Mouse (Mus musculus) small intestine, adult 2 months (tissue): Measurements from ENCODE around the gene Syk. TPM values are rescaled to one million over a fixed set of nuclear protein-coding genes. Genes with fewer than 3 reads are reported as not detected.

Source experiments
- H3K27ac ChIP-seq: fragments of 200-500 bp; 2 replicates; pipeline ENCODE4 v1.5.1; 2012; ENCODE audit warnings: low read depth, low read length, control low read depth, inconsistent platforms; ENCODE audit not compliant: insufficient read depth
- H3K27me3 ChIP-seq: fragments of 200-500 bp; 2 replicates; pipeline ENCODE4 v1.6.1; 2012; ENCODE audit warnings: mild to moderate bottlenecking, moderate library complexity, low read length, inconsistent platforms; ENCODE audit not compliant: control insufficient read depth, insufficient read depth
- H3K36me3 ChIP-seq: fragments of 200-500 bp; 2 replicates; pipeline ENCODE4 v1.6.1; 2012; ENCODE audit warnings: mild to moderate bottlenecking, low read length, control low read depth, inconsistent platforms; ENCODE audit not compliant: control insufficient read depth, insufficient read depth
- H3K4me1 ChIP-seq: fragments of 200-500 bp; 2 replicates; pipeline ENCODE4 v1.6.1; 2012; ENCODE audit warnings: low read length, inconsistent platforms, mixed read lengths; ENCODE audit not compliant: control insufficient read depth, insufficient read depth, insufficient read length
- H3K4me3 ChIP-seq: fragments of 200-500 bp; 2 replicates; pipeline ENCODE4 v1.5.1; 2012; ENCODE audit warnings: low read depth, mild to moderate bottlenecking, control low read depth, inconsistent platforms, low read length, moderate library complexity
- CTCF ChIP-seq: fragments of 200-500 bp; IDR thresholded peaks from 2 replicates; pipeline ENCODE4 v1.5.1; 2012; ENCODE audit warnings: low read depth, mild to moderate bottlenecking, control low read depth, inconsistent platforms, low read length, moderate library complexity, mixed read lengths; ENCODE audit not compliant: insufficient replicate concordance, insufficient read length; ENCODE audit errors: extremely low read depth
- POLR2A ChIP-seq: fragments of 200-500 bp; IDR thresholded peaks from 2 replicates; pipeline ENCODE4 v1.6.1; 2012; ENCODE audit warnings: low read depth, mild to moderate bottlenecking, control low read depth, inconsistent platforms, low read length, moderate library complexity
- WGBS: fragments of 180-500 bp; shearing (Covaris S2); methylation state at CpG from one replicate; pipeline ENCODE4 v1.1.7; 2018; 5-methylcytosine and 5-hydroxymethylcytosine counted together
- polyA plus RNA-seq: library from polyadenylated mRNA; depleted of rRNA; stranded (reverse); fragments of >200 nt; gene quantifications from 2 replicates; pipeline ENCODE4 v1.2.3, GENCODE M21; 2012

The Syk gene
- polyA plus RNA-seq, 1 experiment: 8.3 TPM

DNA sequence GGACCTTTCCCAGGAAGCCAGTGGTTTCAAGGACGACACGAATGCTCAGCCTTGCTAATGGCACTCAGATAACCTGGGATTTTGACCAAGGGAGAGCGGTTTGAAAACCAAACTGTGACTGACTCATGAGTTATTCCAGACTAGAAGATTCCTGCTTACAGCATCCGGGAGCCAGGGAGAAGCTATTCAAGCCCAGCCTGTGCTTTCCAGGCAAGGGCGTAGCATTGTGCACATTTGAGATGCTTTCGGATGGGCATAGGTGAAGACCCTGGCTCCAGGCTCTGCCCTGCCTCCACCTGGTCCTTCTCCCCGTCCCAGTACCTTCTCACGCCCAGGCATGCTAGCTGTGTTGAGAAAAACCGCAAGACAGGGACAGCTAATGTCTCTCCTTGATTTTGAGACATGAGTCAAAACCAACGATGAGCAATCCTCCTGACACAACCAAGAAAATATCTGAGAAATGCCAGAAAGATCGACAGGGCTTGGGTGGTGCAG lies 76.2 kb downstream of the Syk start:
- Histone ChIP-seq H3K4me3 (no peak overlapping the region), H3K36me3 (no peaks in the 10 kb centered on the region), H3K4me1 (no peaks in the 10 kb centered on the region), H3K27ac (no peak overlapping the region), H3K27me3 (no peaks in the 10 kb centered on the region)
- 74% methylated on average over 11 of the region's 11 CpGs for WGBS
- TF ChIP-seq POLR2A (no peak), CTCF (no peak)

DNA sequence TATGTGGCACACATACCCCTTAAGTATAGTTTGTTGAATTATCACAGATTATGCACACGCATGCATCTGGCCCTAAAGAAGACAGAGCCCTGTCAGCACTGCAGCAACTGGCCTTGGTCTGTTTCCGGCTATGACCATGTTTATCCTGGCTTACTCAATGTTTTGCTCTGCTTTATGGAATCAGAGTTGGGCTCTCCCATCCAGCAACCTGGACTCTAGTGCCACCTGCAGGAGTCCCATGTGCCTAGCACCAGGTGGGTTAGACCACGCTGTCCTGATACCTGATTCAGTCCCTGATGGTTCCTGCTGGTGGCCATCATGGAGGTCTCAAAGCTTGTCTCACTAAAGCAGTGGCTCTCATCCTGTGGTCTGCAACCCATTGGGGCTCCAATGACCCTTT lies 86.9 kb downstream of the Syk start:
- no peak overlapping the region for H3K27ac ChIP-seq
- H3K4me1 ChIP-seq: no peaks in the 10 kb centered on the region
- WGBS: 48% methylated on average over 3 of the region's 3 CpGs
- no peaks in the 10 kb centered on the region for H3K27me3 ChIP-seq
- TF ChIP-seq POLR2A: no peak
- peak; percentile 24; the same call in 1 of the 2 replicates for TF ChIP-seq CTCF
- no peaks in the 10 kb centered on the region for H3K36me3 ChIP-seq
- no peak overlapping the region for H3K4me3 ChIP-seq

DNA sequence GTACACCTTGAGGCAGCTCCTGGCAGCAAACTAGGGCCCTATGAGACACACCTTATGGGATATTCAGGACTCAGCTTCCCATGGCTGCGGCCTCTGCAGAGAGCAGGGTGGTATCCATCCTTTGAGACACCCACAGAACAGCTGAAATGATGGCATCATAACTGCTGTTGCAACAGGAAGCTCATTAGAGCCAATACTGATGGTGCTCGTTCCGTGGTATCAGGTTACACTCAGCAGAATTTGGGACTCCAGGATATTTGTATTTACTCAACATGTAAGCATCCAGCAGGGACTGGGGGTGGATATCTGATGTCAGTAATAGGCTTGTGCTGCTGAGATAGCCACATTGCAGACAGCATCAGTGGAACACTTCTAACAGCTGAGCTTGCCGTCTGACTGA lies 90.3 kb downstream of the Syk start:
- no peak overlapping the region for H3K27ac ChIP-seq
- no peak overlapping the region for H3K4me3 ChIP-seq
- H3K27me3 ChIP-seq: no peaks in the 10 kb centered on the region
- no peaks in the 10 kb centered on the region for H3K36me3 ChIP-seq
- H3K4me1 ChIP-seq: no peaks in the 10 kb centered on the region
- TF ChIP-seq POLR2A: no peak
- TF ChIP-seq CTCF: no peak
- 61% methylated on average over 4 of the region's 4 CpGs for WGBS

DNA sequence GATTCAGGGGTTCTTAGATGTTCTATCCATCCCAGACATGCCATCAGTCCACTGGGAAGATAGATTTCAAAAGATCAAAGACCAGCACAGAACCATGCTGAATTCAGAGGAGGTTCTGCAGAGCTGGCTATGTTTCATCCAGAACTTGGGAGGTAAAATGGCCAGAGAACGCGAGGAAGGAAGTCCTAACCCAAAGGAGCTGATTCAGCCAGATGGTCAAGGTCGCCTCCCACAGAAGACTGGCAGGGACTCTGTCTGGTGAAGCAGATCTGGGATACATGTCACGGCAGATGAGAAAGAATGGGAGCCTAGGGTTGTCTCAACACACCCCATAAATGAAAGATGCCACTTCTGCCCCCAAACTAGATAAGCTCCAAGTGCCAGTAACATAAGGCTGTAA lies 90.9 kb downstream of the Syk start:
- H3K4me1 ChIP-seq: no peaks in the 10 kb centered on the region
- H3K27ac ChIP-seq: no peak overlapping the region
- H3K4me3 ChIP-seq: no peak overlapping the region
- no peaks in the 10 kb centered on the region for H3K27me3 ChIP-seq
- TF ChIP-seq POLR2A (no peak), CTCF (no peak)
- no peaks in the 10 kb centered on the region for H3K36me3 ChIP-seq
- WGBS: 79% methylated on average over 4 of the region's 4 CpGs

DNA sequence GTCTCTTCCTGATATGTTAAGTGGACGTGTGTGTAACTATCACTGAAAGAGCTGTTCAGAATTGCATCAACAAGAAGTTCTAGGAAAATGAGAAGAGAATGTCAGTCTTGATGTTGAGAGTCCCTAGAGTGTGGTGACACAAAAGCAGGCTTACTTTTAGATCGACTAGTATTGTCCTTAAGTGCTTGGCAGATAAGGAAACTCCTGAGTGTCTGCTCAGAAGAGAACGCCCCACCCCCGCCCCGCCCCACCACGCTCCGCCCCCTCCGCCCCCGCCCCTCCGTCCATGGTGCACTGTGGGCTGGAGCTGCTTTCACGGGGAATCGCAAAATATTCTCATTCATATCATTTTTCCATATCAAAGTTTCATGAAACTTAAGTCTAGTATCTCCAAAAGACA lies 91.9 kb downstream of the Syk start:
- TF ChIP-seq POLR2A (no peak), CTCF (no peak)
- no peak overlapping the region for H3K4me3 ChIP-seq
- H3K4me1 ChIP-seq: no peaks in the 10 kb centered on the region
- no peaks in the 10 kb centered on the region for H3K27me3 ChIP-seq
- 24% methylated on average over 12 of the region's 12 CpGs for WGBS
- H3K36me3 ChIP-seq: no peaks in the 10 kb centered on the region
- H3K27ac ChIP-seq: no peak overlapping the region

DNA sequence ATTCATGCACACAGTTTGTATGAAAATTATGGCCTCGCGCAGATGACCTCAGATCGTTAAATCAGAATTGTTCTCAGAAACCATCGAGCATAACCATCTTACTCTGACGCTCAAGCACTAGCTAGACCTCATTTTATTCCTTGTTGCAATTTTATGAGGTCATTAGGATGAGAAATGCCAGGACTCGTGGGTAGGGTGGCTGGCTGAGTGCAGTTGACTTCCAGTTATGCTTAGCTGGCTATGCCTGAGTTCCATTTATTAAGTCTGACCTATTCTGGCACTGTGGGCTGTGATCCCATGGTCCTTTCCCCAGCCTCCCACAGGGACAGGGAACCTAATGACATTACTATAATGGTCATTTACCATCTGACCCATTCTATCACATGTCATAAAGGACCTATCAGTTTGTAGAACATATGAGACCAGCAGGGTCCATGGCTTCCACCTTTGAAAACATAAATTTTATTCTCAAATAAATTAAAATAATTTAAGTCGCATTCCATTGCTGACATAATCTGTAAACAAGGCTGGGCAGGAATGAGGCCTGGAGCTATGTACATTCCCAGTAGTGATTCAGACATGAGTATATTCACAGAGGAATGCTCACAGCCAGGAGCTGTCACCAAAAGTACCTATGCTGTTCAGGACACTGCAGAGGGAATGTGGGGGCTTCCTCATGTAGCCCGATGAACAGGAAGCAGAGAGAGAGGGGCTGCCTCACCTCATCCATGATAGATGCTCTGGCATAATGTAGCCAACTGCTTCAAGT lies 92.7 kb downstream of the Syk start:
- Histone ChIP-seq H3K36me3 (no peaks in the 10 kb centered on the region), H3K4me1 (no peaks in the 10 kb centered on the region), H3K27ac (no peak overlapping the region), H3K27me3 (no peaks in the 10 kb centered on the region), H3K4me3 (no peak overlapping the region)
- 77% methylated on average over 8 of the region's 8 CpGs for WGBS
- TF ChIP-seq POLR2A: no peak

DNA sequence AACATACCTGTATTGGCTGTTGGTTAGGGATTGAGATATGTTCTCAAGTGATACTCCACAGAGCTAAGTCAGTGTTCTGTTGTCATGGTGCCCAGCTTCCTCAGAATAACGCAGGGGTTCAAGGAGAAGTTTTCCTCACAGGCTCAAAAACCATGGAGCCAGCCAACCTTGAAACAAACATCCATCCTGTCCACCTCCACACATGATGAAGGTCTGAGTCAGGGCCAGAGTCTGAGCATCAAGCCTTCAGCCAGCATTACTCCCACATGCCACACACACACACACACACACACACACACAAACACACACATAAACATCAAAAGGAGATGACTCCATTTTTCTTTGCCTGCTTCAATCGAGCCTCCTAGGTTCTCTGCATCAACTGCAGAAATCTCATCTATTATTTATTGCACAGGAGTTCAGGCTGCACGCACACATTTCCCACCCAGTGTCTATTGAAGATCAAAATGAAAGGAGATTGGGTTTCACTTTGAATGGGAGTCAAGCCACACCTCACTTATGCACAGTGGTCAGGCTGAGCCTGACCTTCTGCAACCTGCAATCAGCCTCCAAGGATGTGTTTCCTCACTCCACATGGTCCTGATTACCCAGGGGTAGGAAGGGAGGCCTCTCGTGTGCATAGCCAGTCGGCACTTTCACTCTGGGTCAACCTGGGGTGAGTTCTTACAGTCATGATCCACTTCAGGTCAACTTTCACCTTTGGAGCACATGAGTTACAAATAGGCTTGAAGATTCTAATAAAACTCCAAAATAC lies 93.9 kb downstream of the Syk start:
- H3K4me3 ChIP-seq: no peak overlapping the region
- TF ChIP-seq POLR2A (no peak), CTCF (no peak)
- 56% methylated on average over 5 of the region's 5 CpGs for WGBS

More for the DNA sequence above, 93.9 kb downstream of the Syk start:
- Histone ChIP-seq H3K4me1 (no peaks in the 10 kb centered on the region), H3K27me3 (no peaks in the 10 kb centered on the region), H3K27ac (no peak overlapping the region), H3K36me3 (no peaks in the 10 kb centered on the region)
